Mouse (Mus musculus): ENCODE data around the gene Pld1. TPM values are rescaled to one million over a fixed set of nuclear protein-coding genes. Genes with fewer than 3 reads are reported as not detected.

Pld1 gene
- polyA plus RNA-seq, 1 experiment from 2014 or later: 2.6 TPM

DNA sequence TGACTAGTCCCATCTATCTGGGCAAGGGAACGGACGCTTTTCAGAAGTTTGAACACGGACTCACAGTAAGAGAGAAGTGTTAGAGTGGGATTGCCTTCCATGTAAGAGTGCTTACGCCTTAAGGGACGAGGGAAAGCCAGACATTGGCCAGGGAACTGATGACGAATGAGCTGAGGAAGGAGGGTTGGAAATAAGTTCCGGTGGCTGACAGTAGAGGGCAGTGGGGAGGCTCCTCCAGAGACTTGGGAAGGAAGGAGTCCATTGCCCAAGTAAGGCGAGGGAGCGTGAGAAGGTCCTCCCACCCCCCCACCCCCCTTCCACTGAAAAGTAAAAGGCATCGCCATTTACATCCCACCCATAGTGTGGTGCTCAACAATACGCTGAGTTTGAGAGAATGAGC is 69.2 kb downstream of the Pld1 start:
- no peaks in the 10 kb centered on the region; the same call in 1 of the 2 replicates for H3K4me1 ChIP-seq
- 62% methylated on average over 11 of the region's 11 CpGs for WGBS (ENCODE audit: insufficient replicate concordance)
- no peak for ATAC-seq
- H3K27me3 ChIP-seq (replicated peaks): no peaks in the 10 kb centered on the region
- no peak overlapping the region for H3K9ac ChIP-seq
- H3K36me3 ChIP-seq: no peaks in the 10 kb centered on the region
- H3K4me2 ChIP-seq: no peak overlapping the region
- no peaks in the 10 kb centered on the region for H3K9me3 ChIP-seq (replicated peaks)
- no peak overlapping the region for H3K4me3 ChIP-seq
- no peak overlapping the region for H3K27ac ChIP-seq

DNA sequence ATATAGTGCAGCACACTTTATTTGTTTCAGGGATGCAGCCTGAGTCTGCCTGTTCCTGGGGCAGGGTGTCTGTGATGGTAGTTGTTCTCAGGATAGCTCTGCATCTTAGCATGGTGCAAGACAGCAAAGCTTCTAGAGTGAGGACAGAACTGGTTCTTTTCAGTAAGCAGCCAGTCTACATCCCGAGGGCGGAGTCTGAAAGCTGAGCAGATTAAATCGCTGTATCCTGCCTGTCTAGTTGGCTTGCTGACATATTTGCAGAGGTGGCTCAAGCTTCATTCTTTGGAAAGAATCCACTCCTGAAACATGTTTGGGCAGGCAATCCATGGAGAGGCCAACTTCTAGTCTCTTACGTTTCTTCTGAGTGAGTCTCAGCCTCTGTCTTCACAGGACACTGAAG is 69.9 kb downstream of the Pld1 start:
- 67% methylated on average over 4 of the region's 4 CpGs for WGBS (ENCODE audit: insufficient replicate concordance)

DNA sequence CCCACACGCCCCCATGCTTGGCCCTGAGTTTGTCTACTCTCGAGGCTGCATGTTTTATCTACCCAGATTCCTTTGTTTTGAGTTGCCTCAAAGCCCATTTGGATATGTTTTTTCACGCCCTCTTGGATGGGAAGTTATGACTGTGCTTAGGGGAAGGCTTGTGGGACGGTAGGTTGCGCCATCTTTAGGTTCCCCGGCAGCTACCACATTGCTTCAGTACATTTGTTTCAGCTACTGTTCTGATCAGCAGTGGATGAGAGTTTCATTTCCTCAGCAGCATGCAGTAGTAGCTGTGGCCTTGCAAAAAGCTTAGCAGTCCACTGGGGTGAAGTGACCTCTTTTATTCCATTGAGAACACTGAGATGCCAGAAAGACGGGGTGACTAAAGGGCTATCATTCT is 73.7 kb downstream of the Pld1 start:
- H3K4me2 ChIP-seq: no peak overlapping the region
- 60% methylated on average over 7 of the region's 7 CpGs for WGBS (ENCODE audit: insufficient replicate concordance)
- no peak for ATAC-seq
- H3K4me1 ChIP-seq: no peaks in the 10 kb centered on the region; the same call in 1 of the 2 replicates
- H3K9ac ChIP-seq: no peak overlapping the region
- no peaks in the 10 kb centered on the region for H3K9me3 ChIP-seq (replicated peaks)
- no peak overlapping the region for H3K4me3 ChIP-seq
- no peak overlapping the region for H3K27ac ChIP-seq
- no peaks in the 10 kb centered on the region for H3K36me3 ChIP-seq
- H3K27me3 ChIP-seq (replicated peaks): no peaks in the 10 kb centered on the region

More for the DNA sequence above, 69.9 kb downstream of the Pld1 start:
- no peak for ATAC-seq
- Histone ChIP-seq H3K27me3 (replicated peaks) (no peaks in the 10 kb centered on the region), H3K27ac (no peak overlapping the region), H3K4me2 (no peak overlapping the region), H3K4me3 (no peak overlapping the region), H3K4me1 (no peaks in the 10 kb centered on the region; the same call in 1 of the 2 replicates), H3K9me3 (replicated peaks) (no peaks in the 10 kb centered on the region), H3K9ac (no peak overlapping the region), H3K36me3 (no peaks in the 10 kb centered on the region)

DNA sequence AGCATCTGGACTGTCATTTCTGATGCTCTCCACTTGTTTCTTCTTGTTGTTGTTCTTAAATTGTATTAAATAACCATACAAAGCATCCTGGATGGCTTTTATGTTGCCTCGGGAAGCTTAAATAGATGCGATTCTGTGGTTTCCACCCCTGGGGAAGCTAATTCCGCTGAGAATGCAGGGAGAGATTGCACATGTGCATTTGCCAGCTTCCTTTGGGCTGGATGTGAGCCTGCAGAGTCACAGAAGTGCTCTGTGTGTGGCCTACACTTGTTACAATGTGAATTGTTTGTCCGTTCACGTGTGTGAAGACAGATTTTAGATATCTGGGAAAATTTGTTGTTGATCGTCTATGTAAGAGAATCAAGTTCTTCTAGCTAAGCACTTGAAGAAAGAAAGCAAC is 74.9 kb downstream of the Pld1 start:
- H3K4me1 ChIP-seq: no peaks in the 10 kb centered on the region; the same call in 1 of the 2 replicates
- H3K36me3 ChIP-seq: no peaks in the 10 kb centered on the region
- no peak overlapping the region for H3K4me2 ChIP-seq
- no peak for ATAC-seq
- no peaks in the 10 kb centered on the region for H3K27me3 ChIP-seq (replicated peaks)
- WGBS (ENCODE audit: insufficient replicate concordance): 69% methylated on average over 6 of the region's 6 CpGs
- no peak overlapping the region for H3K9ac ChIP-seq
- H3K4me3 ChIP-seq: no peak overlapping the region
- H3K9me3 ChIP-seq (replicated peaks): no peaks in the 10 kb centered on the region
- H3K27ac ChIP-seq: no peak overlapping the region

DNA sequence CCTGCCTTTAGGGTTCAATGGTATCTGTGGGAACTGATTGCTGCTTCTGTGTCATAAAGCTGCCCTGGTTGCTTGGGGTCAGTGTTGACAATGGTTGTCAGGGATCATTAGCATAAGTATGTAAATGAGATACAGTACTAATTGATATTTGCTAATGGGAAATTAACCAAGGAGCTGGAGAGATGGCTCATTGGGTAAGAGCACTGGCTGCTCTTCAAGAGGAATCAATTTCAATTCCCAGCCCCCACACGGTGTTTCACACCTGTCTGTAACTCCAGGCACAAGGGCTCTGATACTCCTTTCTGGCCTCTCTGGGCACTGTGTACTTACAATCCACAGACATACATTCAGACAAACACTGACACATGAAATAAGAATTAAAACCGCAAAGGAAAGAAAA is 78.5 kb downstream of the Pld1 start:
- H3K9me3 ChIP-seq (replicated peaks): no peaks in the 10 kb centered on the region
- H3K4me2 ChIP-seq: no peak overlapping the region
- no peak overlapping the region for H3K9ac ChIP-seq
- no peak for ATAC-seq
- H3K27ac ChIP-seq: no peak overlapping the region
- no peaks in the 10 kb centered on the region for H3K36me3 ChIP-seq
- H3K4me3 ChIP-seq: no peak overlapping the region
- no peaks in the 10 kb centered on the region for H3K27me3 ChIP-seq (replicated peaks)
- WGBS (ENCODE audit: insufficient replicate concordance): 70% methylated on average over 2 of the region's 2 CpGs
- no peaks in the 10 kb centered on the region; the same call in 1 of the 2 replicates for H3K4me1 ChIP-seq

DNA sequence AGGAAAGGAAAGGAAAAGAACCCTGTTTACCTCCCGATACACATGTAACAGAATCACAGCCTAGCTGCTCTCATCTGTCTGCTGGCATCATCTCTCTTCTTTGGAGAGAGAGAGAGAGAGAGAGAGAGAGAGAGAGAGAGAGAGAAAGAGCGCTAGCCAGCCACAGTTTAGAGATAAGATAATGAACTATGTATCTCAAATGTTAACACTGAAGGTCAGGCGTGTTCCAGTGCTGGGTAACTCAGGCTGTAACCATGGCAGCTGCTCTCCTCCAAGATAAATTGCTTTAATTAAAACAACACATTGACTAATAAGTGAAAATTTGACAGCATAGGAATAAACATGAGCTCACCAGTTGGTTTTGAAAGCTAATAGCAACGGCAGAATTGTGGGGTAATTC is 81.2 kb downstream of the Pld1 start:
- no peak overlapping the region for H3K4me3 ChIP-seq
- H3K27ac ChIP-seq: no peak overlapping the region
- H3K27me3 ChIP-seq (replicated peaks): no peaks in the 10 kb centered on the region
- WGBS (ENCODE audit: insufficient replicate concordance): 59% methylated on average over 4 of the region's 4 CpGs
- H3K36me3 ChIP-seq: no peaks in the 10 kb centered on the region
- H3K4me2 ChIP-seq: no peak overlapping the region
- no peak overlapping the region for H3K9ac ChIP-seq
- no peaks in the 10 kb centered on the region for H3K4me1 ChIP-seq
- no peaks in the 10 kb centered on the region for H3K9me3 ChIP-seq (replicated peaks)
- no peak for ATAC-seq

DNA sequence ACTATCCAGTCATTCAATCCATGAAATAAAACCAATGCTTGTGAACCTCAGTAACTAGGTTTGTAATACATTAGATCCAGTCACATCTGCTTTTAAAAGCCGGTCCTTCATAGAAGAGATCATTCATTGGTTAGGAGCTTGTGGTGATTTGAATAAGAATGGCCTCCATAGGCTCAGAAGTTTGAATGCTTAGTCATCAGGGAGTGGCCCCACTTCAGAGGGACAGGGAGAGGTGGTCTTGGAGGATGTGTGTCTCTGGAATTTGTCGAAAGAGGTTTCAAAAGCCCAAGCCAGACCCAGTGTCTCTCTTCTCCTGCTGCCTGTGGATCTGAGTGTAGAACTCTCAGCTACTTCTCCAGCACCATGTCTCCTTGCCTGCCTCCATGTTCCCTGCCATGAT is 81.9 kb downstream of the Pld1 start:
- no peak for ATAC-seq
- Histone ChIP-seq H3K4me1 (peaks cover 5% of the 10 kb centered on the region; the same call in 1 of the 2 replicates), H3K9me3 (replicated peaks) (no peaks in the 10 kb centered on the region), H3K27me3 (replicated peaks) (no peaks in the 10 kb centered on the region), H3K4me2 (no peak overlapping the region), H3K9ac (no peak overlapping the region), H3K36me3 (no peaks in the 10 kb centered on the region), H3K4me3 (no peak overlapping the region), H3K27ac (no peak overlapping the region)
- 75% methylated on average over 2 of the region's 2 CpGs for WGBS (ENCODE audit: insufficient replicate concordance)

DNA sequence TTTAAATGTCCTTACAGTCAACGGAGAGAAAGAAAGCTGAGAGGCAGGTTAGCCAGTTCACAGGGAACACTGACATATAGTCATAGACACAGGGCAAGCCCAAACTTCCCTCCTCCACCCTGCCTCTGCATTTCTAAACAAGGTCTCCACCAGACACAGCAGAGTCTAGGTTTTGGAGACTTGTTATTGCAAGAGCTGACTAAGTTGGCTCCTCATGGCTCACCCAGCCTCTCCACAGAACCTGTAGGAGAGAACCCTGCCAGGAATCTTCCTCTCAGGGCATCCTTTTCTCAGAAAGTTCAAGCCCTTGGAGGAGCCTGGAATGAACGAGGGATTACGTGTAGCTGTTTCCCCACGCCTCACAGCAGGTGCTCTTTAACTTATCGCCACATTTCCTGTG is 83.7 kb downstream of the Pld1 start:
- Histone ChIP-seq H3K4me3 (no peak overlapping the region), H3K4me2 (no peak overlapping the region), H3K9ac (no peak overlapping the region), H3K27ac (no peak overlapping the region), H3K36me3 (no peaks in the 10 kb centered on the region), H3K9me3 (replicated peaks) (no peaks in the 10 kb centered on the region), H3K27me3 (replicated peaks) (no peaks in the 10 kb centered on the region), H3K4me1 (peaks cover 15% of the 10 kb centered on the region; the same call in 1 of the 2 replicates)
- no peak for ATAC-seq
- WGBS (ENCODE audit: insufficient replicate concordance): 76% methylated on average over 5 of the region's 5 CpGs

DNA sequence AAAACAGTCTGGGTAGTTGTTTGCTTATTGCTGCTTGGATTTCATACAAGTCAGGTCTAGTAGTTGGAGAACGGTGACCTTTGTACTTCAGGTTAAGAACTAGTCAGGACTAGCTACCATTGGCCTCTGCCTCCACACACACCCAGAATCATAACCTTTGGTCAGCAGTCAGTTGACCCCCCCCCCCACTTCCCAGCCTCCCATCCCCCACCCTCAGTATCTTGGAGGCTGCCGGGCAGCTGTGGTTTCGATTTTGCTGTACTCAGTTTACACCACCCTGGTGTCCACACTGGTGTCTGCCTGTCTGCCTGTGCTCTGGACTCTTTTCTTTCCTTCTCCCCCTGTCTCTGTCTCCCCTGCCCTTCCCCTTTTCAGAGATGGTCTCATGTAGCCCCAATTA is 88.4 kb downstream of the Pld1 start:
- H3K36me3 ChIP-seq: no peaks in the 10 kb centered on the region
- peak; percentile 62 for ATAC-seq
- 50% methylated on average over 3 of the region's 3 CpGs for WGBS (ENCODE audit: insufficient replicate concordance)
- H3K9ac ChIP-seq: no peak overlapping the region
- H3K4me3 ChIP-seq: no peak overlapping the region
- H3K27ac ChIP-seq: 0 out of 2 replicates have a peak overlapping the region, but pooled peaks have one; percentile 21
- no peaks in the 10 kb centered on the region for H3K27me3 ChIP-seq (replicated peaks)
- H3K9me3 ChIP-seq (replicated peaks): no peaks in the 10 kb centered on the region
- H3K4me1 ChIP-seq: peaks cover 25% of the 10 kb centered on the region; the same call in 1 of the 2 replicates
- 0 out of 2 replicates have a peak overlapping the region, but pooled peaks have one; percentile 16 for H3K4me2 ChIP-seq

DNA sequence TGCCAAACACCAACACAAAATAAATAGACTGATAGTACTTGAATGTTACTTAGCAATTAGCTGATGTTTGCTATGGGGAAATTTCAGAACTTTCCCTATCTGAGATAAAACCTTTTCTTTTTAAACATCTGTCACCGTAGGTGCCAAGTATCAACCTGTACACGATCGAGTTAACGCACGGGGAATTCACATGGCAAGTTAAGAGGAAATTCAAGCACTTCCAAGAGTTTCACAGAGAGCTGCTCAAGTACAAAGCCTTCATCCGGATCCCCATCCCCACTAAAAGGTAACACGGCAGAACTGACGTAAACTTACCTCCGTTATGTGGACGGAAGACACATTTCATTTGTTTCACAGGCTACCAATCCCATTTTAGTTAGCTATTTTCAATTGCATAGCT is 90.0 kb downstream of the Pld1 start:
- Histone ChIP-seq H3K36me3 (no peaks in the 10 kb centered on the region), H3K4me3 (no peak overlapping the region), H3K27me3 (replicated peaks) (no peaks in the 10 kb centered on the region), H3K9me3 (replicated peaks) (no peaks in the 10 kb centered on the region), H3K27ac (no peak overlapping the region), H3K4me2 (no peak overlapping the region), H3K4me1 (peaks cover 28% of the 10 kb centered on the region; the same call in 1 of the 2 replicates), H3K9ac (no peak overlapping the region)
- 78% methylated on average over 10 of the region's 10 CpGs for WGBS (ENCODE audit: insufficient replicate concordance)
- no peak for ATAC-seq

DNA sequence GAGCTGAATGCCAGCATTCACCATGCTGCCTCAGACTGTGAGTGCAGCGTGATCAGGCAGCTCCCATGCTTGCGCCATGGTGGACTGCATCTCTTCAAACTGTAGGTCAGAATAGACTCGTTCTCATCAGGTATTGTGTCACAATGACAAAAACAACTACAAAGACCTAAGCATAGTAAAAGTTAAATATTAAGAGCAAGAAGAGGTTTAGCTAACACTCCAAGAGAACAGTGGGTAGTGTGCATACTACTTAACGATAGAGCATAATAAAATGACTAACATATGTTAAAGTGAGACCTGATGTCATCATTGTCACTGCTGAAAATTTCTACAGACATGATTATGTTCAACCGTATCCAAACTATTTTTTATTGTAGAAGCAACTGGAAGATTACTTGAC is 92.4 kb downstream of the Pld1 start:
- 73% methylated on average over 5 of the region's 5 CpGs for WGBS (ENCODE audit: insufficient replicate concordance)
- H3K27ac ChIP-seq: no peak overlapping the region
- no peaks in the 10 kb centered on the region for H3K36me3 ChIP-seq
- no peak overlapping the region for H3K9ac ChIP-seq
- no peak overlapping the region for H3K4me3 ChIP-seq
- H3K27me3 ChIP-seq (replicated peaks): no peaks in the 10 kb centered on the region
- no peaks in the 10 kb centered on the region for H3K9me3 ChIP-seq (replicated peaks)
- ATAC-seq: no peak
- peaks cover 20% of the 10 kb centered on the region; the same call in 1 of the 2 replicates for H3K4me1 ChIP-seq
- H3K4me2 ChIP-seq: no peak overlapping the region

DNA sequence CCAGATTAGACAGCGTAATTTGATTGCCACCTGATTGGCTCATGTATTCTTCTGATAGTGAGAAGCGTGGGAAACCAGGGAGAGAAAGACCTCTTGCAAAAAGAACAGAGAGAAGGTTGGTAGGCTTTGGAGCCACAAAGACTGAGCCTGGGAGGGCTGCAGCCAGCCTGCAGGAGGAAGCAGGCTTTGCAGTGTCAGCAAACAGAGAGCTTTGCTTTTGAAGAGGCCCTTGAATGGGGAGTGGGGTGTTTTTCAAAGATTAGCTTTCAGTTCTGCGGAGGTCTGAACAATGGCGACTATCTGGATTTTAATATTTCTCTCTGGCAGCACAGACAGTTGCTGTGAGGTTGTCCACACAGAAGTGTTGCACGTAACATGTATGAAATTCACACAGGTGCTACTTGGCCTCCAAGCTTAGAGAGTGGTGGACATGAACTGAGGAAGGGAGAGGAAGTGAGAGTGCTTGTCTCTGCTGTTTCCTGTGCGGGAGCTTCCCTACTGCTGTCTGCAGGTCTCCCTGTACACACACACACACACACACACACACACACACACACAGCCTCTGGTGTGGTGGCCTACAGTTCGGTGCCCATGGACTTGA is 93.2 kb downstream of the Pld1 start:
- Histone ChIP-seq H3K27me3 (replicated peaks) (no peaks in the 10 kb centered on the region), H3K9me3 (replicated peaks) (no peaks in the 10 kb centered on the region), H3K9ac (no peak overlapping the region), H3K4me1 (peaks cover 15% of the 10 kb centered on the region; the same call in 1 of the 2 replicates), H3K4me2 (no peak overlapping the region), H3K4me3 (no peak overlapping the region), H3K27ac (no peak overlapping the region), H3K36me3 (no peaks in the 10 kb centered on the region)
- WGBS (ENCODE audit: insufficient replicate concordance): 37% methylated on average over 7 of the region's 7 CpGs
- no peak for ATAC-seq

DNA sequence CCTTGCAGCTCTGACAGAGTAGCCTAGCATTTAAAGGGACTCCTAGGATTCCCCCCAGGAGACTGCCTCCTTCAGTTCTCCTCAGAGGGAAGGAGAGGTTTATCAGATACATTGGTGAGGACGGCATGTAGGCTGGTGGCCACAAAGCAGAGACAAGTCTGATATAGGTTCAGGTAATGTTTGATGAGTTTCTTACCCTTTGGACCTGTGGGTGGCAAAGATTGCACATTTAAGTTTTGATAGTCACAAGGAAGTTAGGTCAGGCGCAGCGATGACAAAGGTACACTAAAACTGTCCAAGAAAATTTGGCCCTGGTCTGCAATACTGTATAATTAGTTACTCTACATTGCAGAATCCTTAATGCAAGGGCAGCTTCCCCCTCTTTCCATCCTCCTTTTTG is 95.4 kb downstream of the Pld1 start:
- no peaks in the 10 kb centered on the region for H3K9me3 ChIP-seq (replicated peaks)
- H3K36me3 ChIP-seq: no peaks in the 10 kb centered on the region
- no peak overlapping the region for H3K27ac ChIP-seq
- WGBS (ENCODE audit: insufficient replicate concordance): 65% methylated on average over 3 of the region's 3 CpGs
- H3K4me2 ChIP-seq: no peak overlapping the region
- H3K4me3 ChIP-seq: no peak overlapping the region
- peaks cover 8% of the 10 kb centered on the region; the same call in 1 of the 2 replicates for H3K4me1 ChIP-seq
- H3K9ac ChIP-seq: no peak overlapping the region
- no peaks in the 10 kb centered on the region for H3K27me3 ChIP-seq (replicated peaks)
- no peak for ATAC-seq
